Mouse (Mus musculus): Measurements from ENCODE around the gene 2410004P03Rik. TPM values are rescaled to one million over a fixed set of nuclear protein-coding genes. Genes with fewer than 3 reads are reported as not detected.

2410004P03Rik gene
- total RNA-seq (2014; rRNA removed) (8.5 and 9.2 TPM in 2 replicates), polyA plus RNA-seq (2015; fragmentation: Nextera tagmentation; extraction: Ambion mirVana) (8.5 and 9.4 TPM in 2 replicates)

- peak; percentile 72 for DNase-seq
- H3K27ac ChIP-seq (ENCODE audit: low read depth, low read length) = no peak within 1 kb of the TSS; the same call in 1 of the 2 replicates
- WGBS = 8% methylated on average over 29 of the region's 29 CpGs
- H3K4me1 ChIP-seq (ENCODE audit: insufficient read depth) = no peaks in the 10 kb centered on the region
- peak within 1 kb of the TSS; percentile 41; the same call in 1 of the 2 replicates for H3K9ac ChIP-seq
- TF ChIP-seq CTCF (IDR thresholded peaks at IDR 0.05; ENCODE audit: low read depth) = peak; percentile 81
- no peaks in the 10 kb centered on the region for H3K27me3 ChIP-seq (ENCODE audit: insufficient read depth, low read length)
- H3K9me3 ChIP-seq (ENCODE audit: low read length) = no peaks in the 10 kb centered on the region
- peak within 1 kb of the TSS; percentile 53 for H3K4me2 ChIP-seq (ENCODE audit: low read depth)
- peak; percentile 75 for ATAC-seq
- H3K4me3 ChIP-seq (ENCODE audit: low read depth, low read length) = peak within 1 kb of the TSS; percentile 33
- H3K36me3 ChIP-seq (ENCODE audit: insufficient read depth) = no peaks in the 10 kb centered on the region
Observed at GRCm38 (mm10) chr12:17011100-17011870, at the start of gene 2410004P03Rik. TSS of gene 2410004P03Rik (minus strand) at chr12:17011727.

- Histone ChIP-seq H3K4me2 (ENCODE audit: low read depth) (no peak overlapping the region), H3K9me3 (ENCODE audit: low read length) (no peaks in the 10 kb centered on the region), H3K4me1 (ENCODE audit: insufficient read depth) (0 out of 2 replicates have a peak, but pooled peaks cover 7% of the 10 kb centered on the region), H3K27ac (ENCODE audit: low read depth, low read length) (peak overlapping the region; percentile 54; the same call in 1 of the 2 replicates), H3K4me3 (ENCODE audit: low read depth, low read length) (no peak overlapping the region), H3K36me3 (ENCODE audit: insufficient read depth) (no peaks in the 10 kb centered on the region), H3K27me3 (ENCODE audit: insufficient read depth, low read length) (no peaks in the 10 kb centered on the region), H3K9ac (no peak overlapping the region)
- no peak for TF ChIP-seq CTCF (IDR thresholded peaks at IDR 0.05; ENCODE audit: low read depth)
- peak; percentile 21; the same call in 1 of the 2 replicates for ATAC-seq
- DNase-seq = no peak
- 23% methylated on average over 7 of the region's 7 CpGs for WGBS
Observed at GRCm38 (mm10) chr12:17061183-17061722, 49.7 kb upstream of the 2410004P03Rik start.

- no peaks in the 10 kb centered on the region for H3K36me3 ChIP-seq (ENCODE audit: insufficient read depth)
- no peak for TF ChIP-seq CTCF (IDR thresholded peaks at IDR 0.05; ENCODE audit: low read depth)
- ATAC-seq (no peak), DNase-seq (no peak)
- H3K9me3 ChIP-seq (ENCODE audit: low read length) = no peaks in the 10 kb centered on the region
- no peaks in the 10 kb centered on the region for H3K27me3 ChIP-seq (ENCODE audit: insufficient read depth, low read length)
- 0 out of 2 replicates have a peak, but pooled peaks cover 7% of the 10 kb centered on the region for H3K4me1 ChIP-seq (ENCODE audit: insufficient read depth)
- H3K4me3 ChIP-seq (ENCODE audit: low read depth, low read length) = no peak overlapping the region
- WGBS = 82% methylated on average over 10 of the region's 10 CpGs
- no peak overlapping the region for H3K9ac ChIP-seq
- no peak overlapping the region for H3K4me2 ChIP-seq (ENCODE audit: low read depth)
- H3K27ac ChIP-seq (ENCODE audit: low read depth, low read length) = no peak overlapping the region
Observed at GRCm38 (mm10) chr12:17058490-17058889, 47.0 kb upstream of the 2410004P03Rik start.

- no peak overlapping the region for H3K4me3 ChIP-seq (ENCODE audit: low read depth, low read length)
- no peak overlapping the region for H3K4me2 ChIP-seq (ENCODE audit: low read depth)
- no peak for DNase-seq
- H3K4me1 ChIP-seq (ENCODE audit: insufficient read depth) = 0 out of 2 replicates have a peak, but pooled peaks cover 7% of the 10 kb centered on the region
- H3K27ac ChIP-seq (ENCODE audit: low read depth, low read length) = no peak overlapping the region
- H3K36me3 ChIP-seq (ENCODE audit: insufficient read depth) = no peaks in the 10 kb centered on the region
- H3K27me3 ChIP-seq (ENCODE audit: insufficient read depth, low read length) = no peaks in the 10 kb centered on the region
- H3K9ac ChIP-seq = no peak overlapping the region
- 55% methylated on average over 8 of the region's 8 CpGs for WGBS
- no peaks in the 10 kb centered on the region for H3K9me3 ChIP-seq (ENCODE audit: low read length)
- no peak for ATAC-seq
- no peak for TF ChIP-seq CTCF (IDR thresholded peaks at IDR 0.05; ENCODE audit: low read depth)
Observed at GRCm38 (mm10) chr12:17057110-17057509, 45.6 kb upstream of the 2410004P03Rik start.

- no peaks in the 10 kb centered on the region for H3K36me3 ChIP-seq (ENCODE audit: insufficient read depth)
- no peak overlapping the region for H3K27ac ChIP-seq (ENCODE audit: low read depth, low read length)
- H3K4me2 ChIP-seq (ENCODE audit: low read depth) = no peak overlapping the region
- no peaks in the 10 kb centered on the region for H3K27me3 ChIP-seq (ENCODE audit: insufficient read depth, low read length)
- H3K9me3 ChIP-seq (ENCODE audit: low read length) = no peaks in the 10 kb centered on the region
- no peak overlapping the region for H3K4me3 ChIP-seq (ENCODE audit: low read depth, low read length)
- 95% methylated on average over 4 of the region's 4 CpGs for WGBS
- H3K4me1 ChIP-seq (ENCODE audit: insufficient read depth) = no peaks in the 10 kb centered on the region
- DNase-seq (no peak), ATAC-seq (no peak)
- TF ChIP-seq CTCF (IDR thresholded peaks at IDR 0.05; ENCODE audit: low read depth) = no peak
- H3K9ac ChIP-seq = no peak overlapping the region
Observed at GRCm38 (mm10) chr12:17055766-17056165, 44.2 kb upstream of the 2410004P03Rik start.

- WGBS = 54% methylated on average over 4 of the region's 4 CpGs
- no peak overlapping the region for H3K4me2 ChIP-seq (ENCODE audit: low read depth)
- H3K27ac ChIP-seq (ENCODE audit: low read depth, low read length) = no peak overlapping the region
- H3K9ac ChIP-seq = no peak overlapping the region
- no peaks in the 10 kb centered on the region for H3K36me3 ChIP-seq (ENCODE audit: insufficient read depth)
- DNase-seq = no peak
- H3K4me3 ChIP-seq (ENCODE audit: low read depth, low read length) = no peak overlapping the region
- no peaks in the 10 kb centered on the region for H3K9me3 ChIP-seq (ENCODE audit: low read length)
- no peaks in the 10 kb centered on the region for H3K4me1 ChIP-seq (ENCODE audit: insufficient read depth)
- no peak for ATAC-seq
- peak; percentile 37; the same call in 1 of the 2 replicates for TF ChIP-seq CTCF (IDR thresholded peaks at IDR 0.05; ENCODE audit: low read depth)
- no peaks in the 10 kb centered on the region for H3K27me3 ChIP-seq (ENCODE audit: insufficient read depth, low read length)
Observed at GRCm38 (mm10) chr12:17054691-17055090, 43.2 kb upstream of the 2410004P03Rik start.

- Histone ChIP-seq H3K4me1 (ENCODE audit: insufficient read depth) (no peaks in the 10 kb centered on the region), H3K9me3 (ENCODE audit: low read length) (no peaks in the 10 kb centered on the region), H3K9ac (no peak overlapping the region), H3K4me2 (ENCODE audit: low read depth) (no peak overlapping the region), H3K4me3 (ENCODE audit: low read depth, low read length) (no peak overlapping the region), H3K27ac (ENCODE audit: low read depth, low read length) (no peak overlapping the region), H3K36me3 (ENCODE audit: insufficient read depth) (no peaks in the 10 kb centered on the region), H3K27me3 (ENCODE audit: insufficient read depth, low read length) (no peaks in the 10 kb centered on the region)
- ATAC-seq (no peak), DNase-seq (no peak)
- no peak for TF ChIP-seq CTCF (IDR thresholded peaks at IDR 0.05; ENCODE audit: low read depth)
- 72% methylated on average over 2 of the region's 2 CpGs for WGBS
Observed at GRCm38 (mm10) chr12:17052673-17053072, 41.1 kb upstream of the 2410004P03Rik start.

Data from forebrain, postnatal 0 days (tissue).